Mouse (Mus musculus): ENCODE data around the gene Chd2. TPM values are rescaled to one million over a fixed set of nuclear protein-coding genes. Genes with fewer than 3 reads are reported as not detected.

The Chd2 gene
- 43.7 and 44.7 TPM in 2 replicates for polyA plus RNA-seq (2014; fragmentation: Nextera tagmentation; extraction: Ambion mirVana)

DNA sequence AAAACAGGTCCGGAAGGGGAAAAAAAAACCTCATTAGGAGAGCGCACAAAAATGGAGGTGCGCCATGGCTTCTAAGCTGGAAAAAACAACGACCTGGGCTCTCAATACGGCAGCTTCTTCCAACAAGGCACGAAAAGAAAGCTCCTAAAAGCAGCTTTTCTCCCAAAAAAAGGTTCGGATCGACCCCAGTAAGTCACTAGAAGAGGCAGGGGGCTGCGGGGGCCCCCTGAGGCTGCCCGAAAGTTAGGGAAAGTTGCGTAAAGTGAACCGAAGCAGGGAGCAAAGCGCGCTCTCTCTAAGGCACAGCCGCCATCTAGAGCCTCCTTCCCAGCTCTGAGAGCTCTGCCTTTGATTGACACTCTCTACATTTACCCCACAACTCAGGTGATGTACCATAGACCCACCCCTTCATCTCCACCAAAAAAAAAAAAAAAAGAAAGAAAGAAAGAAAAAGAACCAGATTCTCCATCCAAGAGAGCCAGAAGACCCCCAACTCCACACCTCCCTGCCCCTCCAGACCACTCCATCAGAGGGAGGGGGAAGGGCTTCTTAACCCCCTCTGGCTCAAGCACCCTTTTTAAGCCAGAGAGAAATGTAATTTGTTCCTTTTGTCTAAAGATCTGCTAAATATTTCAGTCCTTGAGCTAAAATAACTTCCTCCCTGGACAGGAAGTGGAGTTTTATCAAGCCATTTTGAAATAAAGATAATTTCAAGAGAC lies at the start of gene Chd2:
Gene Chd2 (minus strand): TSS at position 419 of the 719 bp plus-strand sequence.
- H3K4me2 ChIP-seq (ENCODE audit: low read depth), result peak within 1 kb of the TSS; percentile 70
- H3K9me3 ChIP-seq (ENCODE audit: control insufficient read depth, low read length), result no peaks in the 10 kb centered on the region
- H3K36me3 ChIP-seq (ENCODE audit: control insufficient read depth, insufficient read depth, low read length), result no peaks in the 10 kb centered on the region
- peak within 1 kb of the TSS; percentile 95 for H3K9ac ChIP-seq (ENCODE audit: low read length)
- DNase-seq (ENCODE audit: low spot score), result peak; percentile 85
- ATAC-seq (ENCODE audit: insufficient read depth, low FRiP score, low TSS enrichment), result no peak
- peak within 1 kb of the TSS; percentile 80 for H3K4me3 ChIP-seq (ENCODE audit: low read depth, low read length)
- peak within 1 kb of the TSS; percentile 99 for H3K27ac ChIP-seq (ENCODE audit: low read depth, low read length)
- WGBS, result 1% methylated on average over 15 of the region's 15 CpGs
- H3K27me3 ChIP-seq (ENCODE audit: control insufficient read depth, insufficient read depth, low read length), result no peaks in the 10 kb centered on the region
- peaks cover 7% of the 10 kb centered on the region; the same call in 1 of the 2 replicates for H3K4me1 ChIP-seq (ENCODE audit: control insufficient read depth, insufficient read depth, low read length)

- Histone ChIP-seq H3K36me3 (ENCODE audit: control insufficient read depth, insufficient read depth, low read length) (no peaks in the 10 kb centered on the region), H3K9me3 (ENCODE audit: control insufficient read depth, low read length) (no peaks in the 10 kb centered on the region), H3K27ac (ENCODE audit: low read depth, low read length) (no peak overlapping the region), H3K27me3 (ENCODE audit: control insufficient read depth, insufficient read depth, low read length) (no peaks in the 10 kb centered on the region), H3K4me1 (ENCODE audit: control insufficient read depth, insufficient read depth, low read length) (peaks cover 7% of the 10 kb centered on the region), H3K4me3 (ENCODE audit: low read depth, low read length) (no peak overlapping the region), H3K4me2 (ENCODE audit: low read depth) (no peak overlapping the region), H3K9ac (ENCODE audit: low read length) (no peak overlapping the region)
- WGBS, result 95% methylated on average over 5 of the region's 5 CpGs
- DNase-seq (ENCODE audit: low spot score) (no peak), ATAC-seq (ENCODE audit: insufficient read depth, low FRiP score, low TSS enrichment) (no peak)
These were observed 49.1 kb upstream of the Chd2 start for GRCm38 (mm10) chr7:73590757-73591156.

DNA sequence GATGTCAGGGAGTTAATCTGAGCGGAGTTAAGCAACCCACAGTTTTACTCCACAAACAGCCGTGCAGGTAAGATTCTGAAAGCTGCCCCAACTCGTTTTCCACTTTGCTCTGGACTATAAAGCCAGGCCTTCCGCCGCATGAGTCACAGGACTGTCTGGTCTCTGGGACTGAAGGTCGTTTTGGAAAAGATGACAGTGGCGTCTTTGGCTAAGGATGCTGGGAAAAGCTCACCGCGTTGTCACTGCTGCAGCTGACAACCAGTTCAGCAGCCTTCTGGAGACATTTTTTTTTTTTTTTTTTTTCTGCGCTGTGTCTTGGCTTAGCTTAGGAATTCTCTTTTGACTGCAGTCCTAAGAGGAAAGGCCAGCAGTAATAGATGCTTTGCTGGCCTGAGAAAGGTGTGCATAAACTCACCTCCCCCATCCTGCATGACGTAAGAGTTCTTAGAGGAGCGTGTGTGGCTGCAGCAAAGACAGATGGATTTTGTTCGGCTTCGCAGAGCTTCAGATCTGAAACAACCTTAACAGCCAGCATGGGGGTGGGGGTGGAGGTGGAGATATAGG lies 47.7 kb upstream of the Chd2 start:
- no peaks in the 10 kb centered on the region for H3K27me3 ChIP-seq (ENCODE audit: control insufficient read depth, insufficient read depth, low read length)

DNA sequence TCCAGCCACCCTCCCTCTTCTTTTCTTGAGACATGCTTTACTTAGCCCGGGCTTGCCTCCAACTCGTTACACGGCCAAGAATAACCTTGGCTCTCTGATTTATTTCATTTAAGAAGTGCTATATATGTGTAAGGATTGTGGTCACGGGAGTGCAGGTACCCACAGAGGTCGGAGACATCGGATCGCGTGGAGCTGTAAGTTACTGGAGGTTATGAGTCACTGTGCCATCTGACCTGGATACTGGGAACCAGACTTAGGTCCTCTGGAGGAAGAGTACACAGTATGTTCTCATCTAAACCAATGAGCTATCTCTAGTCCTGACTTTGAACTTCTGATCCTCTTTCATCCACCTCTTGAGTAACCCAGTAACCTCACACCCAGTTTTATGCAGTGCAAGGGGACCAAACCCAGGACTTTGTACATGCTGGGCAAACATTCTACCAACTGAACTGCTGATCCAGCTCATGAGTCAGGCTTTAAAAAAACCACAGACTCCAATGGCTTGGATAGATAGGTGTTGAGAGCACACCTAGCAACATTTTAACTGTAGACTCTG lies 46.8 kb upstream of the Chd2 start:
- DNase-seq (ENCODE audit: low spot score) (no peak), ATAC-seq (ENCODE audit: insufficient read depth, low FRiP score, low TSS enrichment) (no peak)
- WGBS, result 89% methylated on average over 8 of the region's 8 CpGs
- Histone ChIP-seq H3K36me3 (ENCODE audit: control insufficient read depth, insufficient read depth, low read length) (no peaks in the 10 kb centered on the region), H3K9me3 (ENCODE audit: control insufficient read depth, low read length) (no peaks in the 10 kb centered on the region), H3K4me3 (ENCODE audit: low read depth, low read length) (no peak overlapping the region), H3K4me2 (ENCODE audit: low read depth) (no peak overlapping the region), H3K27ac (ENCODE audit: low read depth, low read length) (no peak overlapping the region), H3K9ac (ENCODE audit: low read length) (no peak overlapping the region), H3K4me1 (ENCODE audit: control insufficient read depth, insufficient read depth, low read length) (no peaks in the 10 kb centered on the region; the same call in 1 of the 2 replicates), H3K27me3 (ENCODE audit: control insufficient read depth, insufficient read depth, low read length) (no peaks in the 10 kb centered on the region)

More for the DNA sequence above, 47.7 kb upstream of the Chd2 start:
- ATAC-seq (ENCODE audit: insufficient read depth, low FRiP score, low TSS enrichment) (no peak), DNase-seq (ENCODE audit: low spot score) (no peak)
- Histone ChIP-seq H3K27ac (ENCODE audit: low read depth, low read length) (no peak overlapping the region), H3K9ac (ENCODE audit: low read length) (no peak overlapping the region), H3K36me3 (ENCODE audit: control insufficient read depth, insufficient read depth, low read length) (no peaks in the 10 kb centered on the region), H3K9me3 (ENCODE audit: control insufficient read depth, low read length) (no peaks in the 10 kb centered on the region), H3K4me2 (ENCODE audit: low read depth) (no peak overlapping the region), H3K4me3 (ENCODE audit: low read depth, low read length) (no peak overlapping the region), H3K4me1 (ENCODE audit: control insufficient read depth, insufficient read depth, low read length) (peaks cover 6% of the 10 kb centered on the region)
- 57% methylated on average over 14 of the region's 14 CpGs for WGBS

- H3K36me3 ChIP-seq (ENCODE audit: control insufficient read depth, insufficient read depth, low read length), result no peaks in the 10 kb centered on the region
- H3K9me3 ChIP-seq (ENCODE audit: control insufficient read depth, low read length), result no peaks in the 10 kb centered on the region
- H3K4me3 ChIP-seq (ENCODE audit: low read depth, low read length), result no peak overlapping the region
- no peak for DNase-seq (ENCODE audit: low spot score)
- H3K4me2 ChIP-seq (ENCODE audit: low read depth), result no peak overlapping the region
- H3K9ac ChIP-seq (ENCODE audit: low read length), result no peak overlapping the region
- no peak overlapping the region for H3K27ac ChIP-seq (ENCODE audit: low read depth, low read length)
- WGBS, result 91% methylated on average over 6 of the region's 6 CpGs
- ATAC-seq (ENCODE audit: insufficient read depth, low FRiP score, low TSS enrichment), result no peak
- no peaks in the 10 kb centered on the region; the same call in 1 of the 2 replicates for H3K4me1 ChIP-seq (ENCODE audit: control insufficient read depth, insufficient read depth, low read length)
- no peaks in the 10 kb centered on the region for H3K27me3 ChIP-seq (ENCODE audit: control insufficient read depth, insufficient read depth, low read length)
These were observed 45.1 kb upstream of the Chd2 start for GRCm38 (mm10) chr7:73586717-73587116.

DNA sequence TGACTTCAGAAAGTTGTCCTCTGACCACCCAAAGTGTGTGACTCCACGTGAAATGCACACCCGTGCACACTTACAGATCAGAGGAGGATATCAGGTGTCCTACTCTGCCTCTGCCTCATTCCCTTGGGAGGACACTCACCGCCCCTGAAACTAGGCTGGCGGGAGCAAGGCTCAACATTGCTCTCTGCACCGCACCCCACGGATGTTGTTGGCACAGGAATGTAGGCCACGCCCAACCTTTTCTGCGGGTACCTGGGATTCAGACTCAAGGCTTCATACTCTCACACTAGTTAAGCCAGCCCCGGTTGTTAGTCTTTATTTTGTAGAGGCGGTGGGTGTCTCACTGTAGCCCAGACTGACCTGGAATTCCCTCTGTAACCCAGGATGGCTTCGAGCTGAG lies 44.6 kb upstream of the Chd2 start:
- Histone ChIP-seq H3K4me1 (ENCODE audit: control insufficient read depth, insufficient read depth, low read length) (no peaks in the 10 kb centered on the region; the same call in 1 of the 2 replicates), H3K9ac (ENCODE audit: low read length) (no peak overlapping the region), H3K27ac (ENCODE audit: low read depth, low read length) (no peak overlapping the region), H3K4me2 (ENCODE audit: low read depth) (no peak overlapping the region), H3K4me3 (ENCODE audit: low read depth, low read length) (no peak overlapping the region), H3K27me3 (ENCODE audit: control insufficient read depth, insufficient read depth, low read length) (no peaks in the 10 kb centered on the region), H3K36me3 (ENCODE audit: control insufficient read depth, insufficient read depth, low read length) (no peaks in the 10 kb centered on the region), H3K9me3 (ENCODE audit: control insufficient read depth, low read length) (no peaks in the 10 kb centered on the region)
- ATAC-seq (ENCODE audit: insufficient read depth, low FRiP score, low TSS enrichment) (no peak), DNase-seq (ENCODE audit: low spot score) (no peak)
- 68% methylated on average over 11 of the region's 11 CpGs for WGBS

DNA sequence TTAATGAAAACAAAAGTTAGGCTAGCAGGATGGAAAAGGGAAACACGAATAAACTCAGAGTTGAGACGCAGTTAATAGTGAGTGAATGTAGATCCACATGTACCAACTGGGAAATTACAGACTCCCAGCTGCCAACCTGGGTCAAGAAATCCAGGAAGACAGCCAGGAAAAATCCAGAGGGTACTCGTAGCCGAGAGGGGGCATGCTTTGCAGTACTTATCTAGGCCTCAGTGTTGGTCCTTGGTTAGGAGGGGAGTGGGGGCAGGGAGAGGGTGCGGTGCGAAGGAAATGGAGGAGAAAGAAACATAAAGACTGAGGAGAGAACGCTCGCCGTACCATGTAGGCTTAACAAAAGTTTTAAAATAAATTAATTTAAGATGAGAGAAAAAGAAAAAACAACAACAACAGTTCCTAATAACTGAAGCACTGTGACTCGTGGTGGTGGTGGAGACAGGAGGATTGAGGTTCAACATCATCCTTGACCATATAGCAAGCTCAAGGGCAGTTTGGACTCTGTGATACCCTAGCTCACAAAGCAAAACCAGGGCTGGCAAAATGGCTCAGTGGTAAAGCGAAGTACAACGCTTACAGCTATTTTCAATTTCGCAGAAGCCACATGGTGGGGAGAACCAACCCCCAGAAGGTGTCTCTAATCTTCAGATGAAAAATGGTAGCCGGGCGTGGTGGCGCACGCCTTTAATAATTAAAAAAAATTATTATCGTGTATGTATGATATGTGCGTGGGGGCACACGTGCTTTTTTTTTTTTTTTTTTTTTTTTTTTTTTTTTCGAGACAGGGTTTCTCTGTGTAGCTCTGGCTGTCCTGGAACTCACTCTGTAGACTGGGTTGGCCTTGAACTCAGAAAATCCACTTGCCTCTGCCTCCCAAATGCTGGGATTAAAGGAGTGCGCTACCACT lies 43.7 kb upstream of the Chd2 start:
- no peaks in the 10 kb centered on the region; the same call in 1 of the 2 replicates for H3K4me1 ChIP-seq (ENCODE audit: control insufficient read depth, insufficient read depth, low read length)
- H3K36me3 ChIP-seq (ENCODE audit: control insufficient read depth, insufficient read depth, low read length), result no peaks in the 10 kb centered on the region
- DNase-seq (ENCODE audit: low spot score) (no peak), ATAC-seq (ENCODE audit: insufficient read depth, low FRiP score, low TSS enrichment) (no peak)
- no peak overlapping the region for H3K9ac ChIP-seq (ENCODE audit: low read length)
- WGBS, result 84% methylated on average over 22 of the region's 22 CpGs
- no peaks in the 10 kb centered on the region for H3K9me3 ChIP-seq (ENCODE audit: control insufficient read depth, low read length)
- H3K27ac ChIP-seq (ENCODE audit: low read depth, low read length), result no peak overlapping the region
- H3K4me2 ChIP-seq (ENCODE audit: low read depth), result no peak overlapping the region
- H3K4me3 ChIP-seq (ENCODE audit: low read depth, low read length), result no peak overlapping the region
- no peaks in the 10 kb centered on the region for H3K27me3 ChIP-seq (ENCODE audit: control insufficient read depth, insufficient read depth, low read length)

Data from neural tube, embryonic 11.5 days (tissue).